Mouse (Mus musculus) lung, adult 18-20 months (tissue): ENCODE results near the gene Bcan.

Experiments used
- DNase-seq, 2 experiments: peaks; one replicate each; pipeline ENCODE4 v3.0.0; 2022; ENCODE audit warnings: mixed read lengths in 2 of 2

Gene Bcan

GRCm38 (mm10) chr3:87971489-87972202 lies 28.4 kb downstream of the Bcan start:
- no peak for DNase-seq

GRCm38 (mm10) chr3:87970939-87971488 lies 29.0 kb downstream of the Bcan start, which contains the start of gene Nes:
Gene Nes, plus strand, starts transcription at chr3:87971078.
- DNase-seq, result peak; percentile 73 to 78

GRCm38 (mm10) chr3:87970184-87970938 lies 29.7 kb downstream of the Bcan start:
- DNase-seq, result peak; percentile 40 to 62

GRCm38 (mm10) chr3:87960586-87961191 lies 39.3 kb downstream of the Bcan start:
- DNase-seq, result peak; percentile 87 to 91

GRCm38 (mm10) chr3:87960191-87960585 lies 39.8 kb downstream of the Bcan start:
- no peak for DNase-seq

GRCm38 (mm10) chr3:87959371-87959770 lies 40.7 kb downstream of the Bcan start:
- DNase-seq, result no peak

- DNase-seq, result no peak
These were observed 41.1 kb downstream of the Bcan start for GRCm38 (mm10) chr3:87958967-87959366.

- no peak for DNase-seq
These were observed 41.6 kb downstream of the Bcan start for GRCm38 (mm10) chr3:87958476-87958875.

- DNase-seq, result no peak
These were observed 42.0 kb downstream of the Bcan start for GRCm38 (mm10) chr3:87958056-87958455.

GRCm38 (mm10) chr3:87952440-87952839 lies 47.6 kb downstream of the Bcan start:
- no peak for DNase-seq

- no peak for DNase-seq
These were observed 48.1 kb downstream of the Bcan start for GRCm38 (mm10) chr3:87951946-87952345.

- DNase-seq, result no peak
These were observed 50.0 kb downstream of the Bcan start for GRCm38 (mm10) chr3:87949955-87950515.

GRCm38 (mm10) chr3:87949266-87949954 lies 50.6 kb downstream of the Bcan start:
- no peak for DNase-seq

- no peak for DNase-seq
These were observed 51.4 kb downstream of the Bcan start, which contains the start of gene Crabp2 for GRCm38 (mm10) chr3:87948378-87949265. Gene Crabp2, plus strand, starts transcription at chr3:87948666.

GRCm38 (mm10) chr3:87947811-87948199 lies 52.2 kb downstream of the Bcan start:
- DNase-seq, result no peak

GRCm38 (mm10) chr3:87947056-87947810 lies 52.8 kb downstream of the Bcan start:
- DNase-seq, result no peak

GRCm38 (mm10) chr3:87946541-87946860 lies 53.5 kb downstream of the Bcan start:
- DNase-seq, result no peak

- no peak for DNase-seq
These were observed 54.1 kb downstream of the Bcan start for GRCm38 (mm10) chr3:87945781-87946540.

GRCm38 (mm10) chr3:87944838-87945600 lies 55.0 kb downstream of the Bcan start:
- DNase-seq, result no peak
